Mouse (Mus musculus): ENCODE data around the gene Olfr43. TPM values are rescaled to one million over a fixed set of nuclear protein-coding genes. Genes with fewer than 3 reads are reported as not detected.

Olfr43 gene
- polyA plus RNA-seq, 1 experiment, result not detected

GRCm38 (mm10) chr11:74168771-74169170 lies 42.4 kb downstream of the Olfr43 start:
- no peaks in the 10 kb centered on the region for H3K79me2 ChIP-seq (ENCODE audit: control insufficient read depth, insufficient read depth)
- H3K79me3 ChIP-seq (ENCODE audit: low read depth), result no peaks in the 10 kb centered on the region
- H3K36me3 ChIP-seq (ENCODE audit: control insufficient read depth, insufficient read depth), result no peaks in the 10 kb centered on the region
- H3K4me3 ChIP-seq (ENCODE audit: insufficient read depth, poor library complexity, severe bottlenecking), result no peak overlapping the region
- no peaks in the 10 kb centered on the region for H3K27me3 ChIP-seq (ENCODE audit: control insufficient read depth, insufficient read depth, insufficient read length)
- TF ChIP-seq MYOD1 (IDR thresholded peaks at IDR 0.05; ENCODE audit: control insufficient read depth, insufficient read length, low read depth) (no peak), CTCF (IDR thresholded peaks at IDR 0.05; ENCODE audit: control insufficient read depth, insufficient read depth, insufficient read length) (no peak), FOSL1 (IDR thresholded peaks at IDR 0.05; ENCODE audit: insufficient read depth, low read length, poor library complexity, severe bottlenecking) (no peak), USF1 (IDR thresholded peaks at IDR 0.05; ENCODE audit: low read depth) (no peak), CEBPB (IDR thresholded peaks at IDR 0.05; ENCODE audit: low read depth) (no peak), MAX (IDR thresholded peaks at IDR 0.05) (no peak)
- no peak overlapping the region for H3ac ChIP-seq (ENCODE audit: control insufficient read depth, insufficient read length, low read depth)

Other genes starting within 250 kb of the Olfr43 start
- not detected for gene Olfr398, start 221.0 kb downstream of the Olfr43 start, polyA plus RNA-seq (2012; fragmentation: generic; extraction: Trizol)
- gene Olfr139, start 154.8 kb downstream of the Olfr43 start, polyA plus RNA-seq (2012; fragmentation: generic; extraction: Trizol), result not detected
- not detected for gene Olfr399, start 154.8 kb downstream of the Olfr43 start, polyA plus RNA-seq (2012; fragmentation: generic; extraction: Trizol)
- not detected for gene Zfp616, start 141.4 kb downstream of the Olfr43 start, polyA plus RNA-seq (2012; fragmentation: generic; extraction: Trizol)
- gene Olfr401, start 97.7 kb downstream of the Olfr43 start, polyA plus RNA-seq (2012; fragmentation: generic; extraction: Trizol), result not detected
- not detected for gene Olfr402, start 57.9 kb downstream of the Olfr43 start, polyA plus RNA-seq (2012; fragmentation: generic; extraction: Trizol)
- gene Olfr403, start 25.1 kb downstream of the Olfr43 start, polyA plus RNA-seq (2012; fragmentation: generic; extraction: Trizol), result not detected
- not detected for gene Olfr406, start 48.4 kb upstream of the Olfr43 start, polyA plus RNA-seq (2012; fragmentation: generic; extraction: Trizol)
- gene Olfr59, start 72.4 kb upstream of the Olfr43 start, polyA plus RNA-seq (2012; fragmentation: generic; extraction: Trizol), result not detected
- not detected for gene Olfr410, start 126.7 kb upstream of the Olfr43 start, polyA plus RNA-seq (2012; fragmentation: generic; extraction: Trizol)
- gene Olfr411, start 141.3 kb upstream of the Olfr43 start, polyA plus RNA-seq (2012; fragmentation: generic; extraction: Trizol), result not detected
- not detected for gene Olfr412, start 150.7 kb upstream of the Olfr43 start, polyA plus RNA-seq (2012; fragmentation: generic; extraction: Trizol)